Mouse (Mus musculus): ENCODE measurements at regions not wholly inside any gene's neighbourhood (a gene's known extent, or its start where the extent isn't known, plus 50 kb on each side); places are given as distances from the start of the nearest gene placed in this dataset.
"Not testable (repeated sequence)": the region's sequence is repeated elsewhere in the genome, so short reads cannot be mapped to it uniquely, and the experiment has no call there.

DNA sequence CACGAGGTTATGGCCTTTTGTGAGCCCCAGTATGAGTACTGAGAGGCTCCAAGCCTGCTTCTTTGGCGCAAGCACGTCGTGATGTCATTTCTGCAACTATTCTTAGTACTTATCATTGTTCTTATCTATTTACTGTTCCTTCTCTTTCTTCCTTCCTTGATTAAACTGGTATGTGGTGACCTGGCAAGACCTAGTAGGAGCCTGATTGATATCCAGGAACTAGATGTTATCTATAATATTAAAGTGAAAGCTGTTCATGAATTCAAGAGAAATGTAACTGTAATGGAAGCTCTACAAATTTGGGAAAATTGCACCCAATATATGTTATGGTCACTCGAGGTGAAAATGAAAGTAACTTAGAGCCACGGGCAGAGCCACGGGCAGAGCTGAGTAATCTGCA lies 84.9 kb upstream of the Trim24 start:
- H3K4me3 ChIP-seq = no peak overlapping the region
- intact Hi-C loops (cut with DNase I) = no loop called here
- no peak for DNase-seq
- H3K27ac ChIP-seq = no peak overlapping the region
- TF ChIP-seq CTCF (IDR thresholded peaks at IDR 0.05) = no peak

DNA sequence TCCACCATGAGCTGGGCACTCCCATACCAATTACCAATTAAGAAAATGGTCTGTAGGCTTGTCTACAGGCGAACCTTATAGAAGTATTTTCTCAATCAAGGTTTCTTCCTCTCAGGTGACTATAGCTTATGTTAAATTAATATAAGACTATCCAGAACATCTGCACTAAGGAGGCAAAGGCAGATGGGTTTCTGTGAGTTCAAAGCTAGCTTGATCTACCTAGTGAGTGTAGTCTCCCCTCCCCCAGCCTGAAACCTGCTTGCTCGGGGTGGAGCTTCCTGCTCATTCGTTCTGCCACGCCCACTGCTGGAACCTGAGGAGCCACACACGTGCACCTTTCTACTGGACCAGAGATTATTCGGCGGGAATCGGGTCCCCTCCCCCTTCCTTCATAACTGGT lies 82.8 kb upstream of the Trim24 start:
- DNase-seq; H3K27ac ChIP-seq; H3K4me3 ChIP-seq; intact Hi-C loops (cut with DNase I): not testable (repeated sequence)

DNA sequence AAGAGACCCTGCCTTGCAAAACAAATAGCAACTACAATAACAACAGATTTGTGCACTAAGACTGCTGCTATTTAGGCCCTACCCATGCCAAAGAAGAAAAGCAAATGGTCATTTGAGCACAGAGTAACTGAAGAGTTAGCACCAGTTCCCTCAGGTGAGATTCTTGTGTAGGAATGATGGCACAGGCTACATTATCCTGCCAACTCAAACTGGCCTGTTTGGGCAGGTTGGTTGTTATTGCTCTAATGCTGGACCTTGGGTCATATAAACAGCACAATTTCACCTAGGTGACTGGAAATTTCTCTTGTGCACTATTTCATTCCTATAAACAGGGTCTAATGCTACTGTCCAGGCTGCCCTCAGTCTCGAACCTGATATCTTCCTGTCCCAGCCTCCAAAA lies 79.7 kb upstream of the Trim24 start:
- intact Hi-C loops (cut with DNase I) = no loop called here
- Histone ChIP-seq H3K27ac (no peak overlapping the region), H3K4me3 (no peak overlapping the region)
- no peak for TF ChIP-seq CTCF (IDR thresholded peaks at IDR 0.05)
- no peak for DNase-seq

DNA sequence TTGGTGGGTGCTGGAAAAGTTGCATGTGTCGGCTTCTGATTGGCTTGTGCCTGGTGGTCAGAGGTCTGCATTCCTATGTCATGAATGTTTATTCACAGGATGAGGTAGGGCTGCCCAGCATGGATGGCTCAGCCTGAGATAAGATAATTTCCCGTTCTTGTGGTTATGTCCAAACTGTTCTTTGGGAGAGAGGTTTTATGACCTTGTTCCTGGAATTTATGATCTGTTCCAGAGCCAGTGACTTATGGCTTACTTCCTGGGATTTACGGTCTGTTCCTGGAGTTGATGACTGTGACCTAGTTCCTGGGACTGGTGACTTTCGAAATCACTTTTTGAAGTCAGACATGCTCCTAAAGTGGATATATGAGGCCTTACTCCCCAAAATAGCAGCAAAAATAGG lies 76.4 kb upstream of the Trim24 start:
- Histone ChIP-seq H3K4me3 (no peak overlapping the region), H3K27ac (no peak overlapping the region)
- no peak for DNase-seq
- intact Hi-C loops (cut with DNase I) = no loop called here
- no peak for TF ChIP-seq CTCF (IDR thresholded peaks at IDR 0.05)

DNA sequence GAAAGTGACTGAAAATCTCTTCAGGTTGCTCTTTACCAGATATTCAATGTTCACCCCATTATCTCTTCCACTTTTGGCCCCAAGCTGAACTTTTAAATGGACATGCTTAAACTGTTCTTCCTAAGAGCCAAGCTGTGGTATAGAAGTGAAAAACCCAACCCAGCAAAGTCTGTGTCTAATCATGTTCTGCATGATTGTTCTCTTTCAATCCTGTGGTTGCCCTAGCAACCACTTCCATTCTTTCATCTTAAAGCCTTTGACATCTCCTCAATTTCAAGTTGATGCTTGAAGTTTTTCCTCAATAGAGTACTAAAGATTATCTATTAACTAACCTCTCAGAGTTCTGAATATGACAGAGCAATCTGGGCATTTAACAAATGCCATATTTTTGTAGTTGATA lies 75.6 kb upstream of the Trim24 start:
- no peak for DNase-seq
- Histone ChIP-seq H3K27ac (no peak overlapping the region), H3K4me3 (no peak overlapping the region)
- TF ChIP-seq CTCF (IDR thresholded peaks at IDR 0.05) = no peak
- intact Hi-C loops (cut with DNase I) = no loop called here

DNA sequence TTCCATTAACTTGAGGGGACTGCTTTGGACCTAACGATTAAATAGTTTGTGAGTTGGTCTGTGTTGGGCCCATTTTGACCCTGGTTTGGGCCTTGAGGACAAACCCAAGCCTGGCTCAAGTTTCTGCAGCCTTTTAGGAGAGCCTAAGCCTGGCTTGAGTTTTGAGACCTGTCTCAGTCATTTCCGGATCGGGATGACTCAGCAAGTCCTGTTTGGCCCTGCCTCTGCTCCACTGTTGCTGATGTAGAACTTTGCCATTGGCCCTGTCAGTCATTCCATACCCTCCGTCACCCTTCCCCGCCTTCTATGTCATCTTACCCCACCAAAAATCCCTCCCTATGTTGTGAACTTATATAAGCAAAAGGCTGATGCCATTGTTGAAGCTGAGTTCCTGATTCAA lies 67.4 kb upstream of the Trim24 start:
- Histone ChIP-seq H3K27ac (no peak overlapping the region), H3K4me3 (no peak overlapping the region)
- intact Hi-C loops (cut with DNase I) = no loop called here
- DNase-seq = no peak
- no peak for TF ChIP-seq CTCF (IDR thresholded peaks at IDR 0.05)

DNA sequence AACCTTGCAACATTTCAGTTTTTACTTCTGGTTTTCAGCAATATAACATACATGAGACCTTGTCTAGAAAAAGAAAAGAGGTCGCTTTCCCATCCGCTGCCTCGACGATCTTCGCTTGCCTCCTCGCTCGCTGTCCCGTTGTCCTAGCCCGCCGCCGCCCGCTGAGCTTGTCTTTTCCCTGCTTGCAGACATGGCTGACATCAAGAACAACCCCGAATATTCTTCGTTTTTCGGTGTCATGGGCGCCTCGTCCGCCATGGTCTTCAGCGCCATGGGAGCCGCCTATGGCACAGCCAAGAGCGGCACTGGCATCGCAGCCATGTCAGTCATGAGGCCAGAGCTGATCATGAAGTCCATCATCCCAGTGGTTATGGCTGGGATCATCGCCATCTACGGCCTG lies 64.7 kb upstream of the Trim24 start:
- H3K27ac ChIP-seq; H3K4me3 ChIP-seq; DNase-seq; intact Hi-C loops (cut with DNase I): not testable (repeated sequence)

DNA sequence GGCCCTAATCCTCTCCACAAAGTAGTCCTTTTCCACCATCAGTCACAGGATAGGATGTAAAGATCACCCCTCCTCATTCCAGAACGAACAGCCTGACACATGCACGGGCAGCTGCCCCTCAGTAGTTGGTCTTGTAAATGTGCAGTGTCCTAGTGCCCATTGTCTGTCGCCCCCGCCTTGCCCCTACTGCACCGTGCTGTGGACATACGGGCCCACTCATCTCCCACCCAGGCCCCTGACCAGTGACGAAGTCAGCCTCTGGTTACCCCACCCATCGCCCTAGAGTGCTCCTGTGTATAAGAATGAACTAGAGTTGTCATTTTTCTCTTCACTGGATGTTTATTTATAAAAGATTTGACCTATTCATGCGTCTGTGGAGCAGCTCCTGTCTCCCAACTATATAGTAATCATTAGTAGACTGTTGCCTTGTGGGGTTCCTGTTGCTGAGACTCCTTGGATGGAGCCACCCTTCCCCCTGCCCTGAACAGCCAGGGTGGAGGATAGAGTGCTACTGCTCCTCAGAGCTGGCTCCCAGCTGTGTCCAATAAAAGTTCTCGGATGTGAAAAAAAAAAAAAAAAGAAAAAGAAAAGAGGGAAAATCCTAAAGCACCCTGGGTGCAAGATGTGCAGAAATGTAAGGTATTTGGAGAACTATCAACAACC lies 64.0 kb upstream of the Trim24 start:
- intact Hi-C loops (cut with DNase I); H3K4me3 ChIP-seq; DNase-seq; H3K27ac ChIP-seq: not testable (repeated sequence)

DNA sequence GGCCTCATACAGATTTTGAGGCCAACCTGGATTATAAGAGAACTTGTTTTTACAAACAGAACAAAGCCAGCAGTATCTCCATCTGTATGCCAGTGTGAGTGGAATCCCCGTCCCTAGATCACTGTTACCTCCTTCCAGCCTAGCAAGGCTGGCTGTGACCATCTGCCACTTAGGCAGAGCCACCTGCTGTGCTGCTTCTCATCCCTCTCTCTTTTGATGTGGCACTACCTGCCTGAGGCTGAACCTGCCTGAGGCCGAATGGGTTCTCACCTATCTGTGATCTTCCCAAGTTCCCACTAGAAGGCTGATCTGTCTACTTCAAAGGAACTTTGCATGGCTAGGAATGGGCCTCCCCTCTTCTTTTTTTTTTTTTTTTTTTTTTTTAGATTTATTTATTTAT lies 55.4 kb upstream of the Trim24 start:
- H3K27ac ChIP-seq; intact Hi-C loops (cut with DNase I): not testable (repeated sequence)

More for the DNA sequence above, 55.4 kb upstream of the Trim24 start:
- not testable (repeated sequence) for H3K4me3 ChIP-seq, DNase-seq
